Mouse (Mus musculus): ENCODE data around the gene Dld.

DNA sequence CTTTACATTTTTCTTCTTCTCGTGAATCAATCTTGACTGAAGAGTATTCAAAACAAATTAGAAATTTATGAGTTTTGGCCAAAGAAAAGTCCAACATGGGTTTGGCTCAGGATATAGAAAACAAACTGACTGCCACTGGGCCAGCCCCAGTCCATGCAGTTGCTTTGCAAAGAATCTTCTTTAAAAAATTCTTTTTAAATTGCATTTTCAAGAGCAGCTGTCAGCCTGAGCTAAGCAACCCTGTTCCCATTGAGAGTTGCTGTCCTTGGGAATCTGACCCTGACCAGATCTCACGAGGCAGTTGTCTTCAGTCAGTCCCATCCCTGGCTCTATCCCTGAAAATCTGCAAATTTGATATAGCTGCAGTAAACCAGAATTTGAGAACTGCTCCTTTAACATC, 31.2 kb upstream of the Dld start:
- TF ChIP-seq E2F4 (IDR thresholded peaks at IDR 0.05; ENCODE audit: borderline replicate concordance, low read depth, low read length), result no peak
- no peak for TF ChIP-seq NELFE (IDR thresholded peaks at IDR 0.05; ENCODE audit: low read depth, low read length)
- TF ChIP-seq GABPA (IDR thresholded peaks at IDR 0.05; ENCODE audit: low read depth, low read length), result no peak
- no peak for TF ChIP-seq MXI1 (IDR thresholded peaks at IDR 0.05; ENCODE audit: low read depth, low read length)
- no peak for TF ChIP-seq POLR2A (IDR thresholded peaks at IDR 0.05; ENCODE audit: control insufficient read depth in 1 of 2, insufficient read depth in 1 of 2, low read depth in 1 of 2, low read length in 2 of 2, poor library complexity in 1 of 2)
- no peak for TF ChIP-seq TCF12 (IDR thresholded peaks at IDR 0.05; ENCODE audit: low read depth, low read length)
- TF ChIP-seq MAZ (IDR thresholded peaks at IDR 0.05; ENCODE audit: low read depth, low read length), result no peak
- no peak for TF ChIP-seq CTCF (IDR thresholded peaks at IDR 0.05 in 2 of 3, conservative IDR thresholded peaks at IDR 0.05 in 1 of 3; ENCODE audit: control insufficient read depth in 1 of 3, insufficient read depth in 1 of 3, low read depth in 2 of 3, low read length in 3 of 3, poor library complexity in 1 of 3, severe bottlenecking in 1 of 3)
- no peak for TF ChIP-seq MEF2A (IDR thresholded peaks at IDR 0.05; ENCODE audit: extremely low read depth, insufficient replicate concordance, low read depth, low read length, poor library complexity, severe bottlenecking)
- no peak for TF ChIP-seq EP300 (IDR thresholded peaks at IDR 0.05; ENCODE audit: low read depth in 1 of 2, low read length in 2 of 2)
- TF ChIP-seq NRF1 (IDR thresholded peaks at IDR 0.05; ENCODE audit: insufficient read depth, low read depth, low read length, poor library complexity, severe bottlenecking), result no peak
- TF ChIP-seq HCFC1 (IDR thresholded peaks at IDR 0.05; ENCODE audit: low read depth, low read length), result no peak
- no peak for TF ChIP-seq ETS1 (IDR thresholded peaks at IDR 0.05; ENCODE audit: low read depth, low read length)
- no peak for TF ChIP-seq RCOR1 (IDR thresholded peaks at IDR 0.05; ENCODE audit: low read depth, low read length)
